Mouse (Mus musculus) testis, adult 2 months (tissue): ENCODE measurements around the gene Smarcb1. TPM values are rescaled to one million over a fixed set of nuclear protein-coding genes. Genes with fewer than 3 reads are reported as not detected.

Experiments used
- H3K27ac ChIP-seq: fragments of 200-500 bp; 2 replicates; pipeline ENCODE4 v1.5.1; 2012; ENCODE audit warnings: low read depth, low read length; ENCODE audit not compliant: control insufficient read depth, insufficient read depth
- H3K27me3 ChIP-seq: fragments of 200-500 bp; 2 replicates; pipeline ENCODE4 v1.6.1; 2012; ENCODE audit warnings: mild to moderate bottlenecking, low read length, moderate library complexity; ENCODE audit not compliant: control insufficient read depth, insufficient read depth
- H3K36me3 ChIP-seq: fragments of 200-500 bp; 2 replicates; pipeline ENCODE4 v1.6.1; 2012; ENCODE audit warnings: mild to moderate bottlenecking, low read length; ENCODE audit not compliant: control insufficient read depth, insufficient read depth
- H3K4me1 ChIP-seq: fragments of 200-500 bp; 2 replicates; pipeline ENCODE4 v1.6.1; 2012; ENCODE audit warnings: low read length; ENCODE audit not compliant: control insufficient read depth, insufficient read depth
- H3K4me3 ChIP-seq: fragments of 200-500 bp; 2 replicates; pipeline ENCODE4 v1.5.1; 2012; ENCODE audit warnings: low read depth, mild to moderate bottlenecking, low read length, moderate library complexity, mixed read lengths; ENCODE audit not compliant: control insufficient read depth
- CTCF ChIP-seq: fragments of 200-500 bp; IDR thresholded peaks from 2 replicates; pipeline ENCODE4 v1.5.1; 2012; ENCODE audit warnings: low read depth, mild to moderate bottlenecking, inconsistent platforms, low read length, moderate library complexity; ENCODE audit not compliant: control insufficient read depth, insufficient read depth, insufficient replicate concordance
- POLR2A ChIP-seq: fragments of 200-500 bp; IDR thresholded peaks from 2 replicates; pipeline ENCODE4 v1.6.1; 2012; ENCODE audit warnings: low read depth, mild to moderate bottlenecking, inconsistent platforms, low read length, moderate library complexity; ENCODE audit not compliant: control insufficient read depth
- polyA plus RNA-seq: library from polyadenylated mRNA; depleted of rRNA; stranded (reverse); fragments of >200 nt; gene quantifications from 2 replicates; pipeline ENCODE4 v1.2.3, GENCODE M21; 2012

Gene Smarcb1
- polyA plus RNA-seq, 1 experiment: 41.7 TPM

DNA sequence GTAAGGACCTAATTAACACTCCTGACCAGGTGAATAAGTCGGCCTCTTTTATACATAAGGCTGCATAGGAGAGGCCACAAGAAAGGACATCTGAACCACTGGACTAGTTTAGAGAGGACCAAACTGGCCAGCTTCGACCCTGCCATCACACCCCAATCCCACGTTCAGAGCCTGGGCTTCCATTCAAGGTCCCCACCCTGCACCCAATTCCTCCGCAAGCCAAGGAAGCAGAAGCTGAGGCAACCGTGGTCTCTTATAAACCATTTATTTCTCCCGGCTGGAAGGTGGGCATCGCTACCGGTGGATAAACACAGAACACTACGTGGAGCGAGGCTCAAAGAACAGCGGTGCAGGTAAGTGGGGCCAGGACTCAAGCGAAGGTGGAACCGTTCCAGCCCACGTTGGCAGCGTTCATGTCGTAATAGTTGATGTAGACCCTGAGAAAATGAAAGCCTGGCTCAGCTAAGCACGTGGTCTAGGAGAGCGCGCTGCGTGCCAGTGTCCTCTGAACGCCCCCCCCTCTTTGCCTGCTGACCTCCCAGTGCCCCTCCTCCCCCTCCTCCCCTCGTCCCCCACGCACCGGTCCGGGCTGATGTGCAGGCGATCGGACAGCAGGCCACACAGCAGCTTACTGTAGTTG, 62.2 kb downstream of the Smarcb1 start:
- TF ChIP-seq CTCF (peak; percentile 0; the same call in 1 of the 2 replicates), POLR2A (no peak)
- Histone ChIP-seq H3K27me3 (no peaks in the 10 kb centered on the region), H3K36me3 (no peaks in the 10 kb centered on the region), H3K27ac (peak overlapping the region; percentile 86), H3K4me3 (peak overlapping the region; percentile 92), H3K4me1 (peaks cover 8% of the 10 kb centered on the region)

DNA sequence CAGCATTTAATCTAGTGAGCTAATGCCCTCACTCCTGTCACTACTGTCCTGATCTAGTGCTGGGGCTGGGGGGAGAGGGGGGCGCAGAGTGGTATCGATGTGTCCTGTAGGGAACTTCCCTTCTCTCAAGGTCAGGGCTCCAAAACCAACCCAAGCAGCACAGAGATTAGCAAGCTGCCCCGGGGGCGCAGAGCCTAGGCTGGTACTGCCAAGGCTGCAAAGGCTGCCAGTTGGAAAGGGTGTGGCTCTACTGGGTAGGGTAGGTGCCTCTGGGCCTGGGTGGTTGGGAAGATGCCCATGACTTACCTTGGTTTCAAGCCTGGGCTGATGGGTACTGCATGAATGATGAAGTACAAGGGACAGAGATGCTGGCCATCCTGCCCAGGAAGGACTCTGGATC, 63.8 kb downstream of the Smarcb1 start:
- TF ChIP-seq CTCF (no peak), POLR2A (peak; percentile 52; the same call in 1 of the 2 replicates)
- H3K27ac ChIP-seq: peak overlapping the region; percentile 0
- H3K27me3 ChIP-seq: no peaks in the 10 kb centered on the region
- peaks cover 12% of the 10 kb centered on the region for H3K4me1 ChIP-seq
- no peaks in the 10 kb centered on the region for H3K36me3 ChIP-seq
- no peak overlapping the region; the same call in 1 of the 2 replicates for H3K4me3 ChIP-seq

DNA sequence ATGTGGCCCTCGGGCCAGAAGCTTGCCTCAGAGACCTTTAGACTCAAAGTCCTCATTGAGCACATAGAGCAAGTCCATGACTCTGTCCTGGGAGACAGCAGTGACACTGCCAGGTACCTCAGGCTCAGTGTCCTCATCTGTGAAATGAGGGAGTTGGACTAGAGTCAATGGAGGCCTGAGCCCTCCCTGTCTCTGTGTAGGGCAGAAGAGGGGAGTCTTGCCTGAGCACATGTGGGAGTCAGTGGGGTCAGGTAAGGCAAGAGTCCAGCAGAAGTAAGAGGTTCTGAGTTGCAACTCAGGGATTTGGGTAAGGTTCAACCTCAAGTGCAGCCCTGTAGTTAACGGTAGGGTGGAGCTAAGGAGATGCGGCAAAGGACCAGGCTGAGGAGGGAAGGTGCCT, 64.4 kb downstream of the Smarcb1 start:
- H3K36me3 ChIP-seq: no peaks in the 10 kb centered on the region
- no peak overlapping the region for H3K4me3 ChIP-seq
- H3K4me1 ChIP-seq: peaks cover 15% of the 10 kb centered on the region
- peak overlapping the region; percentile 38 for H3K27ac ChIP-seq
- no peak for TF ChIP-seq CTCF
- TF ChIP-seq POLR2A: no peak
- no peaks in the 10 kb centered on the region for H3K27me3 ChIP-seq

DNA sequence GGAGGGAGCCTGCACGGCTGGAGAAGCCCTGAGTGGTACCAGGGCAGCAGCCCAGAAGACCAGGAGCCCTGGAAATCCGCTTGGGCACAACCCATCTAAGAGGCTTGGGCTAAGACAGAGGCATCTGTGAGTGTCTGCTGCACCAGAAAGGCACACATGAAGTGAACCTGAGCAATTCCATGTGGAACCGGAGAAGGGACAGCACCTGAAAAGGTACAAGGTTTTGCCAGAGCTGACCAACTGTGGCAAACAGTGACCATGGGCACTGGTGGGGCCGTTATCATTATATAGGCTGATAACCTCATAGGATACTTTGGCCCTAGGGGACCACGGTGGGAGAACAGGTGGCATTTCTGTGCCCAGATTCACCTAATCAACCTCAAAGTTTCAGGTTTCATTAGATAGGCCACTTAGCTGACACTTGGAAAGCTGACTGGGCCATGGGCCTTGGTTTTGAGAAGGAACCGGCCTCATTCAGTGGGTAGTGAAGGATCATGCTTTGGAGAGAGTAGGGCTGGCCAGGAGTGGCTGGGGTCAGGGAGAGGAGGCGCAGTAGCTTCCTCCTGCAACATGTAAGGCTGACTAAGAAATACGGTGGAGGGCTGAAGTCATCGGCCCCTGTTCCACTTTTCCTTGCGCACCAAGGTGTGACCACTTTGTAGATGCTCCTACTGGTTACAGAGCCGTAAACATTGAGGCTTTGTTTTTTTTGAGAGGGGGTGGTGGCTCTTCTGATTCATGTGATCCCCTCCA, 65.1 kb downstream of the Smarcb1 start:
- H3K27me3 ChIP-seq: no peaks in the 10 kb centered on the region
- no peaks in the 10 kb centered on the region for H3K36me3 ChIP-seq
- peaks cover 17% of the 10 kb centered on the region for H3K4me1 ChIP-seq
- H3K27ac ChIP-seq: no peak overlapping the region
- no peak overlapping the region for H3K4me3 ChIP-seq
- TF ChIP-seq CTCF: no peak
- no peak for TF ChIP-seq POLR2A

DNA sequence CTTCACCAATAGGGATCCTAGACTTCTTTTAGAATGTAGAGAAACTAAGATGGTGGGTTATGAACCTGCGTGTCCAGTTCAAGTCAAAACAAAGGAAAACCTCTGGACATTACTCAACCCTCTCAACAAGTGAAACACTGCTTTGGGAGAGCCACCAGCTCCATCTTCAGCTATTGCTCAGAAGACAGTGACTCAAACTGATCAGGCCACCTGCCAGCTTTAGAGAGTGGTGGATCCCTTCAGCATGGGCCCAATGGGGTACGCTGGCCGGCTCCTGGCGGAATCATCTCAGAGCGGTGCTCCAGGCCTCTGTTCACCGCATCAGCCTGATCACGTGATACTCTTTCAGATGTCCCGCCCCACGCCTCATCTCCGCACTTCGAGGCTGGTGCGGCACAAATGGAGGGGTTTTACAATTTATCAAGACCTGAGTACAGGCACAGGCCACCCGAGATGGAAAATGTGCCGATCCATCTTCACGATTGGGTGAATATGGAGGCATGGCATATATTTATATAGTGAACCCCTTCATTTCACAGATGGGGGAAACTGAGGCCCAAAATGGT, 65.9 kb downstream of the Smarcb1 start:
- Histone ChIP-seq H3K36me3 (no peaks in the 10 kb centered on the region), H3K27me3 (no peaks in the 10 kb centered on the region), H3K27ac (no peak overlapping the region), H3K4me1 (peaks cover 17% of the 10 kb centered on the region), H3K4me3 (no peak overlapping the region)
- TF ChIP-seq POLR2A (no peak), CTCF (no peak)

DNA sequence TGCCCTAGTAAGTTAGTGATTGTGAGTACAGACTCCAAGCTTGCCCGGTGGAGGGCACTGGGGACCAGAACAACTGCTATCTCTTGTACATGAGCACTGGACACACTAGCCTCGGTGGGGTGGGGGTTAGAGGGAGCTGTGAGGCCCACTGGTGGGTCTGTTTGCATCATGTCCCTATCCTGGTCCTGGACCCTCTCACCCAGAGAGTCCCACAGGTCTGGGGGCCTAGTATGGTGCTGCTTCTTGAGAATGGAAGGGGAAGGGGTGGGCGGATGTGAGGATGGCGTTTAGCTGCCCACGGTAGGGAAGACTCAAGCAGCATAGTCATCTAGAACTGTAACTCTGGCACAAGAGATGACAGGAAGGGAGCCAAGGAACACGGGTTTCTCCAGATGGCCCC, 66.6 kb downstream of the Smarcb1 start:
- H3K4me3 ChIP-seq: no peak overlapping the region
- H3K27ac ChIP-seq: peak overlapping the region; percentile 52
- TF ChIP-seq POLR2A: no peak
- TF ChIP-seq CTCF: no peak
- H3K36me3 ChIP-seq: no peaks in the 10 kb centered on the region
- peaks cover 17% of the 10 kb centered on the region for H3K4me1 ChIP-seq
- no peaks in the 10 kb centered on the region for H3K27me3 ChIP-seq

DNA sequence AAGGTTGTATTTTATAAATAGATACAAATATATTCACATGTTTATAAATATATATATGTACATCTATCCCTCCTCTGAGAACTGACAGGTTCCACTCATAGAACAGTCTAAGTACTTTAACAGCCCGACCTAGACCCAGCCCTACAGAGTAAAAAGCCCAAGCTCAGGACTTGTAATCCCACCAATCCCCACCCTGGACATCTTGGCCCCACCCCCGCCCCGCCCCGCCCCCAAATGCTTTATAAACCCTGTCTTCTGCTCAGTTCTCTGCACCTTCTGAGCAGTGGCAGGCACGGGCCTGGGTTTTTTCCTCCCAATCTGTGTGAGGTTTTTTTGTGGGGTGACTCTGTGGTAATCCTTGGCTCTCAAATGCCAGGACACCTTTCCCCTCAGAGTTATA, 67.3 kb downstream of the Smarcb1 start:
- Histone ChIP-seq H3K27me3 (no peaks in the 10 kb centered on the region), H3K4me3 (no peak overlapping the region), H3K36me3 (no peaks in the 10 kb centered on the region), H3K27ac (no peak overlapping the region), H3K4me1 (peaks cover 16% of the 10 kb centered on the region)
- no peak for TF ChIP-seq CTCF
- TF ChIP-seq POLR2A: no peak

DNA sequence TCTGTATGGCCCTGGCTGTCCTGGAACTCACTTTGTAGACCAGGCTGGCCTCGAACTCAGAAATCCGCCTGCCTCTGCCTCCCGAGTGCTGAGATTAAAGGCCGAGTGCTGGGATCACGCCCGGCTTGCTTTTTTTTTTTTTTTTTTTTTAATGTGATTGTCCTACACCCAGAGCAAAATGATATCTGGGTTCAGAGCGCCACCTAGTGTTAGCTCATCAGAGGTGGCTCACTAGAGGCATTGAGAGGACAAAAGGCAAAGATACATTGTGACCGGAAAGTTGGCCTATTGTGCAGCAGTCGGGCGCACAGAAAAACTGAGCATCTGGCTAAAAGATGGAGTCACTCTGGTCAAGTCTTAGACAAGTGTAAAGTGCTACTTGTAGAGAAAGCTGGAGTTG, 68.0 kb downstream of the Smarcb1 start:
- peak; percentile 50; the same call in 1 of the 2 replicates for TF ChIP-seq CTCF
- no peak for TF ChIP-seq POLR2A
- Histone ChIP-seq H3K4me3 (no peak overlapping the region), H3K27me3 (no peaks in the 10 kb centered on the region), H3K4me1 (peaks cover 11% of the 10 kb centered on the region), H3K36me3 (no peaks in the 10 kb centered on the region), H3K27ac (no peak overlapping the region)
